Mouse (Mus musculus): Measurements from ENCODE around the gene Gm20661. TPM values are rescaled to one million over a fixed set of nuclear protein-coding genes. Genes with fewer than 3 reads are reported as not detected.

The Gm20661 gene
- polyA plus RNA-seq (2012; rRNA removed), result 0.65 and 0.71 TPM in 2 replicates

GRCm38 (mm10) chr9:107982681-107983346, at the start of gene Gm20661:
TSS of gene Gm20661 (plus strand) at chr9:107983058.

DNA sequence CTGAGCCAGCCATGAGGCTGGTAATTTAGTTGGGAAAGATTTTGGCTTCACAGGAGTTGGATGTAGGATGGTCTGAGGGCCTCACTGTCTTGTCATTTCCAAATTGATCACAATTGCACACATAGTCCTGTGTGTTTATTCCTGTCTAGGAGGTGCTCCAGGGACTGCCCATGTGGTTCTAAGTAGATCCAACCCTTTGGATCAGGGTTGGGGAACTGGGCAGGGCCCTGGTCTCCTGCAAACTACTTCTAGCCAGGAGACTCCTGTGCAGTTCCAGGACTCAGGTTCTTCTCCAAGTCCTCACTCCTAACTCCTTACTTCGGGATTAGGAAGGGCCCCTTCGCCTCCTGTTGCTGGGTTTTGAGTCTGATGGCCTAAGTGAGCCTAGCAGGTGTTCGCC, 47.5 kb upstream of the Gm20661 start, which contains the start of gene Camkv:
Gene Camkv (plus strand): TSS at position 301 of the 400 bp plus-strand sequence.

DNA sequence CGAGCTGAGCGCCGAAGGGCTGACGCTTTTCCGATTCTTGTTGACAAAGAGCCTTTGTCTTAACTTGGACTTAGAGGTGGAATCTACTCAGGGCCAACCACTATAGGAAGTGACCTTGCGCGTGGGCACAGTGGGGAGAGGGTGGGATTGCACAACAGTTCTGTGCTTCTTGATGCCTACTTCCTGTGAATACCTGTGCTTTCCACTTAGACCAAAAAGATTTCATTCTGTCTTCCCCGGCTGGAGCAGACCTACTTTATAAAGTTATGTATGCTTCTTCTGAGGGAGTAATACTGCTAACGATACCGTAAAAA, 33.0 kb upstream of the Gm20661 start, which contains the start of gene Traip:
Gene Traip (plus strand): TSS at position 215 of the 314 bp plus-strand sequence.

GRCm38 (mm10) chr9:107975399-107976386, 7.2 kb upstream of the Gm20661 start, which contains the start of gene Uba7:
TSS of gene Uba7 (plus strand) at chr9:107975505.

GRCm38 (mm10) chr9:107985131-107986119, 2.6 kb downstream of the Gm20661 start, which contains the start of gene Inka1:
TSS of gene Inka1 (minus strand) at chr9:107985879.

DNA sequence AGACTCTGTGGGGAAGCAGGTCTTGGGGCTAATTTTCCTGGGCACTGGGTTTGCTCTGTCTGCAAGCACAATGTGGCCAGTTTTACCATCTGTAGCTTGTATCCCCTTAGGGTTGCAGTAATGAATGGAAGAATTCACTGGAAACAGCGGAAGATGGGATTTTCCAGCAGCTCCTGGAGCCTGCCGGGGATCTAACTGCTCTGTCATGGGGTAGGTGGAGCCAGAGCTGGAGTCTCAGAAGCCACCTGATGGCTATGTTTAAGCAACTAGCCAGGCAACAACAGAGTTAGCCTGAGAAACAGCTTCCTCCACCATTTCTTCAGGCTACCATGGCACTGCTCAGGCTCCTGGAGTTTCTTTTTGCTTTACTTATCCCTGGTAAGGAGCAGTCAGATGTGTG, 9.3 kb downstream of the Gm20661 start, which contains the start of gene Cdhr4:
Gene Cdhr4 (plus strand): TSS at position 301 of the 400 bp plus-strand sequence.

GRCm38 (mm10) chr9:107996049-107996448, 13.2 kb downstream of the Gm20661 start, which contains the start of gene Gm20662:
TSS of gene Gm20662 (plus strand) at chr9:107996349.

GRCm38 (mm10) chr9:108001922-108002770, 19.3 kb downstream of the Gm20661 start, which contains the start of gene Ip6k1:
TSS of gene Ip6k1 (plus strand) at chr9:108002501.

Other genes with a start within 250 kb of the Gm20661 start
- gene Rbm5, start 212.1 kb upstream of the Gm20661 start, polyA plus RNA-seq (2012; rRNA removed), result 38.0 and 39.9 TPM in 2 replicates
- gene Rbm6, start 109.8 kb upstream of the Gm20661 start, polyA plus RNA-seq (2012; rRNA removed), result 21.5 and 22.3 TPM in 2 replicates
- 3.8 and 3.9 TPM in 2 replicates for gene Mon1a, start 94.9 kb upstream of the Gm20661 start, polyA plus RNA-seq (2012; rRNA removed)
- 0.98 and 1.0 TPM in 2 replicates for gene Mst1r, start 76.2 kb upstream of the Gm20661 start, polyA plus RNA-seq (2012; rRNA removed)
- not detected in 2 replicates for gene Actl11, start 54.6 kb upstream of the Gm20661 start, polyA plus RNA-seq (2012; rRNA removed)
- gene Camkv, start 47.4 kb upstream of the Gm20661 start, polyA plus RNA-seq (2012; rRNA removed), result 0.10 and 0.13 TPM in 2 replicates
- 6.3 and 8.5 TPM in 2 replicates for gene Traip, start 32.9 kb upstream of the Gm20661 start, polyA plus RNA-seq (2012; rRNA removed)
- 73.2 and 97.2 TPM in 2 replicates for gene Uba7, start 7.6 kb upstream of the Gm20661 start, polyA plus RNA-seq (2012; rRNA removed)
- 27.4 and 29.9 TPM in 2 replicates for gene Inka1, start 2.8 kb downstream of the Gm20661 start, polyA plus RNA-seq (2012; rRNA removed)
- gene Cdhr4, start 9.4 kb downstream of the Gm20661 start, polyA plus RNA-seq (2012; rRNA removed), result 2.4 and 3.3 TPM in 2 replicates
- gene Gm20662, start 13.3 kb downstream of the Gm20661 start, polyA plus RNA-seq (2012; rRNA removed), result 0.58 and 0.95 TPM in 2 replicates
- gene Ip6k1, start 19.4 kb downstream of the Gm20661 start, polyA plus RNA-seq (2012; rRNA removed), result 27.1 and 30.8 TPM in 2 replicates
- 8.2 and 9.5 TPM in 2 replicates for gene Gmppb, start 66.2 kb downstream of the Gm20661 start, polyA plus RNA-seq (2012; rRNA removed)
- 0.42 and 0.55 TPM in 2 replicates for gene Amigo3, start 70.1 kb downstream of the Gm20661 start, polyA plus RNA-seq (2012; rRNA removed)
- gene Mst1, start 97.4 kb downstream of the Gm20661 start, polyA plus RNA-seq (2012; rRNA removed), result 17.8 and 19.6 TPM in 2 replicates
- 105 and 129 TPM in 2 replicates for gene Rnf123, start 100.3 kb downstream of the Gm20661 start, polyA plus RNA-seq (2012; rRNA removed)
- gene Apeh, start 111.5 kb downstream of the Gm20661 start, polyA plus RNA-seq (2012; rRNA removed), result 116 and 139 TPM in 2 replicates
- gene Bsn, start 207.3 kb downstream of the Gm20661 start, polyA plus RNA-seq (2012; rRNA removed), result 0.86 and 0.89 TPM in 2 replicates